Mouse (Mus musculus) cerebellum, adult 2 months (tissue): ENCODE results near the gene Plcb1.

Experiments
- CTCF ChIP-seq: fragments of 200-500 bp; IDR thresholded peaks from 2 replicates; pipeline ENCODE4 v1.5.1; 2011; ENCODE audit warnings: low read depth, mild to moderate bottlenecking, control low read depth, low read length, moderate library complexity, borderline replicate concordance; ENCODE audit not compliant: insufficient read depth
- POLR2A ChIP-seq: fragments of 200-500 bp; IDR thresholded peaks from 2 replicates; pipeline ENCODE4 v1.6.1; 2011; ENCODE audit warnings: low read length, control low read depth, borderline replicate concordance; ENCODE audit not compliant: insufficient read depth

GRCm38 (mm10) chr2:134877148-134877547 is 91.3 kb downstream of the Plcb1 start:
- TF ChIP-seq CTCF (no peak), POLR2A (no peak)
